Mouse (Mus musculus): ENCODE measurements at regions not wholly inside any gene's neighbourhood (a gene's known extent, or its start where the extent isn't known, plus 50 kb on each side); places are given as distances from the start of the nearest gene placed in this dataset.

DNA sequence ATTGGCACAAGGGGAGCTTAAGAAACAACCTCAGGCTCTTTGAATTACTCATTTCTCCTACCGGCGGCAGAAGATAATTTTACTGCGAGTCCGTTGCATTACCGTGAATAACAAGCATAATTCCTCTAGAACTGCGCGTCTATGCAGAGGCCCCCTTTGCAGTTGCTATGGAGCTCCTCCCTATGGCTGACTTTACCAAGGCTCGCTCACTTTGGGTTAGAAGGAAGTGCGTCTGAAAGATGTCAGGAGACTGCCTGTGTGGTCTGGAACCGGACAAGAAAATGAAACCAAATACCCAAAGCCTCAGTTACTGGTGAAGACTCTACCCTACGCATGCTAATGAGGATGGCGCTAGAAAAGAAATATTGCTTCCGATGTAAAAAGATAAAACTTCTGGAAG is 67.2 kb upstream of the Spag16 start:
- dilution Hi-C loops (cut with MboI; ENCODE audit: extremely low pct_ligation_motif_present, extremely low pct_unique_long_range_greater_than_20kb, low sequenced_read_pairs) = no loop called here
- Histone ChIP-seq H3K27ac (ENCODE audit: insufficient read depth, low read depth) (no peak overlapping the region), H3K4me3 (replicated peaks in 1 of 3; ENCODE audit: low read depth in 2 of 3, low read length in 2 of 3, poor library complexity in 1 of 3) (peak overlapping the region; percentile 26 to 45 (median 45)), H3K4me2 (ENCODE audit: insufficient read depth, low read depth, poor library complexity, severe bottlenecking) (peak overlapping the region; percentile 78; the same call in 1 of the 2 replicates), H3K9me3 (replicated peaks; ENCODE audit: low read length) (no peaks in the 10 kb centered on the region), H3K27me3 (replicated peaks) (no peaks in the 10 kb centered on the region), H3K36me3 (replicated peaks in 1 of 2; ENCODE audit: control insufficient read depth in 1 of 2, insufficient read depth in 1 of 2, low read length in 1 of 2) (no peaks in the 10 kb centered on the region), H3K9ac (ENCODE audit: insufficient read depth, low read depth) (peak overlapping the region; percentile 44; the same call in 1 of the 2 replicates), H3K4me1 (ENCODE audit: control insufficient read depth in 1 of 2, insufficient read depth in 2 of 2) (peaks cover 0 to 5% of the 10 kb centered on the region in 2 experiments; a peak in 1 of 4 replicates), H3K79me2 (replicated peaks; ENCODE audit: control insufficient read depth, extremely low read depth, insufficient read depth, poor library complexity, severe bottlenecking) (no peaks in the 10 kb centered on the region)
- TF ChIP-seq NELFE (IDR thresholded peaks at IDR 0.05; ENCODE audit: low read depth, low read length) = no peak
- no peak for TF ChIP-seq UBTF (IDR thresholded peaks at IDR 0.05; ENCODE audit: low read depth, low read length)
- peak; percentile 43; the same call in 1 of the 2 replicates for TF ChIP-seq ELF1 (IDR thresholded peaks at IDR 0.05; ENCODE audit: low read depth, low read length)
- TF ChIP-seq KAT2A (IDR thresholded peaks at IDR 0.05; ENCODE audit: insufficient replicate concordance, low read length) = no peak
- no peak for TF ChIP-seq USF2 (conservative IDR thresholded peaks at IDR 0.05; ENCODE audit: low read depth, low read length)
- TF ChIP-seq SMC3 (IDR thresholded peaks at IDR 0.05; ENCODE audit: low read depth, low read length) = peak; percentile 29; the same call in 1 of the 2 replicates
- no peak for TF ChIP-seq USF1 (IDR thresholded peaks at IDR 0.05; ENCODE audit: low read depth, low read length)
- TF ChIP-seq CHD2 (IDR thresholded peaks at IDR 0.05; ENCODE audit: low read length) = no peak
- TF ChIP-seq JUN (IDR thresholded peaks at IDR 0.05; ENCODE audit: insufficient read depth, low read depth, low read length) = no peak
- no peak for TF ChIP-seq ZKSCAN1 (IDR thresholded peaks at IDR 0.05; ENCODE audit: borderline replicate concordance, low read depth, low read length)
- TF ChIP-seq IRF4 (IDR thresholded peaks at IDR 0.05; ENCODE audit: low read depth, low read length) = peak; percentile 48
- TF ChIP-seq GABPA (IDR thresholded peaks at IDR 0.05; ENCODE audit: insufficient replicate concordance, low read depth, low read length) = no peak
- 0 out of 2 replicates have a peak, but pooled peaks have one; percentile 14 for TF ChIP-seq ETS1 (conservative IDR thresholded peaks at IDR 0.05; ENCODE audit: low read depth, low read length)
- TF ChIP-seq JUND (conservative IDR thresholded peaks at IDR 0.05; ENCODE audit: low read depth, low read length) = no peak
- no peak for TF ChIP-seq SIN3A (IDR thresholded peaks at IDR 0.05; ENCODE audit: low read length)
- 0 out of 2 replicates have a peak, but pooled peaks have one; percentile 14 for TF ChIP-seq MEF2A (IDR thresholded peaks at IDR 0.05; ENCODE audit: borderline replicate concordance, low read depth, low read length)
- no peak for TF ChIP-seq NRF1 (IDR thresholded peaks at IDR 0.05; ENCODE audit: low read depth, low read length)
- no peak; the same call in 1 of the 2 replicates for TF ChIP-seq HCFC1 (IDR thresholded peaks at IDR 0.05; ENCODE audit: low read depth, low read length)
- peak; percentile 39; the same call in 1 of the 2 replicates for TF ChIP-seq BHLHE40 (IDR thresholded peaks at IDR 0.05; ENCODE audit: low read depth, low read length)
- no peak for TF ChIP-seq MAFK (IDR thresholded peaks at IDR 0.05; ENCODE audit: insufficient replicate concordance, low read length)
- no peak for TF ChIP-seq MXI1 (IDR thresholded peaks at IDR 0.05; ENCODE audit: low read depth, low read length)
- no peak for TF ChIP-seq ZC3H11A (IDR thresholded peaks at IDR 0.05; ENCODE audit: low read depth, low read length)
- TF ChIP-seq CHD1 (IDR thresholded peaks at IDR 0.05; ENCODE audit: low read depth, low read length) = no peak
- TF ChIP-seq MYC (IDR thresholded peaks at IDR 0.05; ENCODE audit: low read depth, low read length) = no peak
- peak; percentile 29; the same call in 1 of the 2 replicates for TF ChIP-seq MAX (IDR thresholded peaks at IDR 0.05; ENCODE audit: low read length)
- peak; percentile 36 for TF ChIP-seq RAD21 (IDR thresholded peaks at IDR 0.05; ENCODE audit: low read depth, low read length)
- TF ChIP-seq EP300 (IDR thresholded peaks at IDR 0.05; ENCODE audit: low read length) = 0 out of 2 replicates have a peak, but pooled peaks have one; percentile 28
- peak; percentile 34; the same call in 1 of the 2 replicates for TF ChIP-seq TCF12 (IDR thresholded peaks at IDR 0.05; ENCODE audit: low read depth, low read length)
- no peak for TF ChIP-seq ZMIZ1 (IDR thresholded peaks at IDR 0.05; ENCODE audit: low read depth, low read length)
- no peak for TF ChIP-seq RCOR1 (conservative IDR thresholded peaks at IDR 0.05; ENCODE audit: low read depth, low read length)
- 0 out of 2 replicates have a peak, but pooled peaks have one; percentile 28 for TF ChIP-seq E2F4 (IDR thresholded peaks at IDR 0.05; ENCODE audit: insufficient replicate concordance, low read depth, low read length)
- peak in 1 of 2 experiments; percentile 44; a peak in 2 of 4 replicates for TF ChIP-seq CTCF (conservative IDR thresholded peaks at IDR 0.05 in 1 of 2, IDR thresholded peaks at IDR 0.05 in 1 of 2; ENCODE audit: low read depth in 2 of 2, low read length in 2 of 2)
- DNase-seq (ENCODE audit: extremely low read depth) = peak; percentile 83
- in situ Hi-C loops (cut with MboI; ENCODE audit: low pct_ligation_motif_present, low pct_unique_long_range_greater_than_20kb, low sequenced_read_pairs) = no loop called here
